Mouse (Mus musculus) limb, embryonic 14.5 days (tissue): ENCODE measurements around the gene Cfap45. TPM values are rescaled to one million over a fixed set of nuclear protein-coding genes. Genes with fewer than 3 reads are reported as not detected.

Source experiments
- ATAC-seq: fragments of 200-750 bp; cut with Nextera tagmentation; 2 replicates; pipeline ENCODE4 v1.8.0; 2017; ENCODE audit warnings: low read depth, moderate number of reproducible peaks, moderate TSS enrichment; ENCODE audit not compliant: low FRiP score
- DNase-seq: peaks from one replicate; pipeline ENCODE4 v3.0.0-alpha.2; 2015; ENCODE audit warnings: low spot score
- H3K27ac ChIP-seq: fragments of 300-500 bp; sonication (generic); replicated peaks from 2 replicates; pipeline ENCODE4 v1.5.1; 2014; ENCODE audit warnings: low read depth, mild to moderate bottlenecking, low read length, moderate library complexity, mixed read lengths
- H3K27me3 ChIP-seq: fragments of 300-500 bp; sonication (generic); 2 replicates; pipeline ENCODE4 v1.6.1; 2014; ENCODE audit warnings: low read length, mixed read lengths; ENCODE audit not compliant: control insufficient read depth, insufficient read depth
- H3K36me3 ChIP-seq: fragments of 300-500 bp; sonication (generic); 2 replicates; pipeline ENCODE4 v1.6.1; 2014; ENCODE audit warnings: mild to moderate bottlenecking, low read length, moderate library complexity, mixed read lengths; ENCODE audit not compliant: control insufficient read depth, insufficient read depth
- H3K4me1 ChIP-seq: fragments of 300-500 bp; sonication (generic); 2 replicates; pipeline ENCODE4 v1.6.1; 2014; ENCODE audit warnings: antibody characterized with exemption, low read length, mixed read lengths; ENCODE audit not compliant: control insufficient read depth, insufficient read depth
- H3K4me2 ChIP-seq: fragments of 300-500 bp; sonication (generic); replicated peaks from 2 replicates; pipeline ENCODE4 v1.6.1; 2014; ENCODE audit warnings: low read depth, mild to moderate bottlenecking, low read length, moderate library complexity; ENCODE audit not compliant: severe bottlenecking
- H3K4me3 ChIP-seq: fragments of 300-500 bp; sonication (generic); replicated peaks from 2 replicates; pipeline ENCODE4 v1.5.1; 2014; ENCODE audit warnings: low read length
- H3K9ac ChIP-seq: fragments of 300-500 bp; sonication (generic); 2 replicates; pipeline ENCODE4 v1.6.1; 2014; ENCODE audit warnings: mild to moderate bottlenecking, low read depth, low read length, moderate library complexity; ENCODE audit not compliant: severe bottlenecking
- H3K9me3 ChIP-seq: fragments of 300-500 bp; sonication (generic); 2 replicates; pipeline ENCODE4 v1.6.1; 2016; ENCODE audit warnings: low read length; ENCODE audit not compliant: control insufficient read depth
- POLR2A ChIP-seq: fragments of 200-500 bp; IDR thresholded peaks from 2 replicates; pipeline ENCODE4 v1.8.0; 2012; ENCODE audit warnings: inconsistent platforms, mild to moderate bottlenecking, moderate library complexity, borderline replicate concordance; ENCODE audit not compliant: insufficient read depth, insufficient read length; ENCODE audit errors: extremely low read depth
- WGBS: fragments of 180-500 bp; shearing (Covaris S2); extraction: QIAGEN DNeasy Blood & Tissue Kit; methylation state at CpG from one replicate; pipeline ENCODE4 v1.1.7; 2014; 5-methylcytosine and 5-hydroxymethylcytosine counted together
- polyA plus RNA-seq, 2 experiments: library from polyadenylated mRNA; depleted of rRNA in 1 of 2; stranded (reverse) in 1 of 2; unstranded in 1 of 2; fragments of >200 nt; fragmentation: Nextera tagmentation in 1 of 2; extraction: Ambion mirVana in 1 of 2; gene quantifications; 2 replicates each; pipeline versions ENCODE4 v1.2.1 to v1.2.3; 2012 to 2014

The Cfap45 gene
- polyA plus RNA-seq, 2 experiments, result 0.98 to 1.3 TPM

DNA sequence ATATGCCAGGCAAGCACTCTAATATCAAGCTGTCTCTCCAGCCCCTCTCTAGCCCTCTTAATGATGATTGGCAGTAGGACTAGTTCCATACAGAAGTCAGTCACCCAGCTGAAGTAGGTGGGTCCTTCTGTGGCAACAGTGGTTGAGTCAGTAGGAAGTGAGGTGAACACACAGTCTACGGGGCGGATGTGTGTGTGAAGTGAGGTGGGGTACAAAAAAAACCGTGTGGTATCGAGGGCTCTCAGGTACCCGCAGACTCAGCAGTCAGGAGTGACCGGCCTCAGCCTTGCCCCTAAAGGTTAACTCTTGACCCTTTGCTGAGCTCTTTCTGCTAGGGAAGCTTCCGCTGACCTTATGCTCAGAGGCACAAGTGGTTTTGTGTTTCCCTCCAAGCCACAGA, 27.9 kb downstream of the Cfap45 start:
- no peak for TF ChIP-seq POLR2A
- 54% methylated on average over 6 of the region's 7 CpGs for WGBS
- H3K9me3 ChIP-seq, result no peaks in the 10 kb centered on the region

DNA sequence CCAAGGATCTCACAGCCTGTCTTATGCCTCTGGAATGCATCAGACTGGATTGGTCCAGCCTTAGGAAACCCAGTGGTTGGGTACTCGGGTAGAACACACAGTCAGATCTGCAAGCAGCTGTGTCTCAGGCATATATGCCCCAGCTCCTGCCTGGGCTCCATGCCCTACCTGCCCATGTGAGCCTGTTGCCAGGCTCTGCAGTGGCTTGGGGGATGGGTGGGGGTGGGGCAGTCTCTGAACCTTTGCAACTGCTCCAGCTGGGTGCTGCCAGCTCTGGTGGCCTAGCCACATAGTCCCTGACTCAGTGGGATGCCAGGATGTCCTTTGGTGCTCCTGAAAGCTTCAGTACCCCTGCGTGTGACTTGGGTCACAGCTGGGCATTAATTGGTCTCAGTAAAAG, 28.7 kb downstream of the Cfap45 start:
- Histone ChIP-seq H3K36me3 (no peaks in the 10 kb centered on the region), H3K4me2 (no peak overlapping the region), H3K27ac (no peak overlapping the region), H3K9me3 (no peaks in the 10 kb centered on the region), H3K9ac (no peak overlapping the region), H3K4me1 (peaks cover 17% of the 10 kb centered on the region), H3K27me3 (no peaks in the 10 kb centered on the region), H3K4me3 (no peak overlapping the region)
- 15% methylated on average over 2 of the region's 2 CpGs for WGBS
- DNase-seq (no peak), ATAC-seq (no peak)
- TF ChIP-seq POLR2A, result no peak

More for the DNA sequence above, 27.9 kb downstream of the Cfap45 start:
- Histone ChIP-seq H3K9ac (no peak overlapping the region), H3K4me3 (no peak overlapping the region), H3K4me2 (no peak overlapping the region), H3K27ac (no peak overlapping the region), H3K27me3 (no peaks in the 10 kb centered on the region), H3K4me1 (peaks cover 17% of the 10 kb centered on the region), H3K36me3 (no peaks in the 10 kb centered on the region)
- ATAC-seq, result no peak
- DNase-seq, result no peak

DNA sequence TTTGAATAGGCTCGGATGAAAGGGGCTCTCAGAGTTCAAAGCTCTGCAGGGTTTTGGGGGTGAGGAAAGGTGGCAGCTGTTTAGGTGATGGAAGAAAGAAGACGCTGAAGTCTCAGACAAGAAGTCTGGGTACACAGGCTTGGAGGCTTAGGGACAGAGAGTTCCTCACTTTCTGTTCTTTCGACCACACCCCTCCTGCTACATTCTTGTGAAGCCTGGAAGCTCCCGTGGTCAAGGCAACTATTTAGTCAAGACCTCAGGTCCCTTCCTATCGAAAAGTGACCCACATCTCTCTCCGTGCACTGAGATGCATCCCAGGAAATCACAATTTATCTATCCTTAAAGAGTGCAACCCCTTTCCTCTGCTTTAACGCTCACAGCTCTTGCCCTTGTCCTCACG, 29.1 kb downstream of the Cfap45 start:
- Histone ChIP-seq H3K4me1 (peaks cover 17% of the 10 kb centered on the region), H3K9ac (no peak overlapping the region), H3K4me3 (no peak overlapping the region), H3K9me3 (no peaks in the 10 kb centered on the region), H3K36me3 (no peaks in the 10 kb centered on the region), H3K27ac (no peak overlapping the region), H3K4me2 (peak overlapping the region; percentile 46), H3K27me3 (no peaks in the 10 kb centered on the region)
- no peak for ATAC-seq
- WGBS, result 9% methylated on average over 8 of the region's 8 CpGs
- DNase-seq, result no peak
- no peak for TF ChIP-seq POLR2A

DNA sequence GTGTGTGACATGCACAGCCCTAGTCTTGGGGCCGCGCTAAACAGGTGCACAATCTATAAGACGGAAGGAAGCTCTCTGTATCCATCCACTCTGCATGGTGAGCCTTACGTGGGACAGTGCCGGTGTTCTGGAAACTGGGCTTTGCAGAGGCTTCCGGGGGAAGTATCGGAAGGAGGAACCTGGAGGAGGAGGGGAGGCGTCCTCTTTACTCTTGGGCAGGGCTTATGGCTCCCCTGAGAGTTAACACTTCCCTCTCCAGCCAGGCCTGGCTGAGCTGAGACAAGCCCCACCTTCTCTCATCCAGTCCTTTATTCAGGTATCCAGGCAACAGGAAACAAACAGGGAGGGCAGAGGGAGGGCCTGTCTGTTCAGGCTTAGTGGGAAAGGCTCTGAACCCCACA, 29.9 kb downstream of the Cfap45 start:
- Histone ChIP-seq H3K36me3 (no peaks in the 10 kb centered on the region), H3K4me1 (peaks cover 17% of the 10 kb centered on the region), H3K27ac (no peak overlapping the region), H3K27me3 (no peaks in the 10 kb centered on the region), H3K4me2 (peak overlapping the region; percentile 46), H3K4me3 (peak overlapping the region; percentile 21), H3K9me3 (no peaks in the 10 kb centered on the region), H3K9ac (no peak overlapping the region)
- peak; percentile 84 for ATAC-seq
- peak; percentile 76 for DNase-seq
- WGBS, result 5% methylated on average over 8 of the region's 8 CpGs
- no peak for TF ChIP-seq POLR2A

DNA sequence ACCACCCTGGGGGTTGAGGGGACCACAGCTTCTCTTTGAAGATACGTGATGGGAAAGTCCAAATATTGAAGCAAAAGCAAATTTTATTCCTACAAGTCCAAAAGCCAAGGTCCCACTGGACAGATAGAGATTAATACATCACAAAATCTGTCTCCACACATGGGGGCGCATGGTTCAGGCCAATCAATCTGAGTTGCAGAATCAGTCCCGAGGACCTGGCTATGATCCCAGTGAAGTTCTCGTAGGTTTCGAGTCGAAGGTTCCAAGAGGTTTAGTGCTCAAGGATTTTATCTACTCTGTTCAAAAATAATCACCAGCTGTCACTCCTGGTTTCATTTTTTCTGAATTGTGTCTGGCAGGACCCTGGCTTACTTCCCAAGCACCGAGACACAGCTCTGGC, 30.4 kb downstream of the Cfap45 start:
- H3K36me3 ChIP-seq, result no peaks in the 10 kb centered on the region
- 51% methylated on average over 7 of the region's 7 CpGs for WGBS
- ATAC-seq (0 out of 2 replicates have a peak, but pooled peaks have one; percentile 24), DNase-seq (peak; percentile 49)
- H3K27ac ChIP-seq, result no peak overlapping the region
- no peak for TF ChIP-seq POLR2A
- no peaks in the 10 kb centered on the region for H3K27me3 ChIP-seq
- H3K4me2 ChIP-seq, result peak overlapping the region; percentile 46
- H3K4me3 ChIP-seq, result peak overlapping the region; percentile 21; the same call in 1 of the 2 replicates
- H3K4me1 ChIP-seq, result peaks cover 17% of the 10 kb centered on the region
- no peaks in the 10 kb centered on the region for H3K9me3 ChIP-seq
- no peak overlapping the region for H3K9ac ChIP-seq

DNA sequence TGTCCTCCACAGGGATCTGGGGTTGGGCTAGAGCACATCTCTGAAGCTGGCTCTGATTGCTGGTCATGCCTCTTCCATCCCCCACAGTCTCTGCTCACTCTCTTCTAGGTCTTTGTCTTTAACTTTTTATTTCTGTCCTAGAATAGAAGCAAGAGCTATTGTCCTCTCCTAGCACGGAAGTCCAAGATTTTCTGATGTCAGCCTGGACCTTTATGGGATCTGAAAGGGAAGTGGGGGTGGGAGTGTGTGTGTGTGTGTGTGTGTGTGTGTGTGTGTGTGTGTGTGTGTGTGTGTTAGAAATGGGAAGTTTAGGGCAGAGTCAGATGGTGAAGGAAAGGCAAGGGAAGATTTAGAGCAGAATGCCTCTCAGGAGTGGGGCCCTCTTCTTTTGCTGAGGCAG, 32.0 kb downstream of the Cfap45 start:
- Histone ChIP-seq H3K9ac (no peak overlapping the region), H3K9me3 (no peaks in the 10 kb centered on the region), H3K36me3 (no peaks in the 10 kb centered on the region), H3K27me3 (no peaks in the 10 kb centered on the region), H3K4me3 (no peak overlapping the region), H3K4me1 (peaks cover 17% of the 10 kb centered on the region), H3K4me2 (no peak overlapping the region), H3K27ac (no peak overlapping the region)
- WGBS, result 44% methylated on average over 1 of the region's 1 CpGs
- ATAC-seq (no peak), DNase-seq (no peak)
- no peak for TF ChIP-seq POLR2A
